Mouse (Mus musculus) hindbrain, postnatal 0 days (tissue): Measurements from ENCODE around the gene Notch2. TPM values are rescaled to one million over a fixed set of nuclear protein-coding genes. Genes with fewer than 3 reads are reported as not detected.

Source experiments
- ATAC-seq: fragments of 200-750 bp; cut with Nextera tagmentation; 2 replicates; pipeline ENCODE4 v1.8.0; 2017; ENCODE audit warnings: mild to moderate bottlenecking, moderate TSS enrichment, moderate library complexity
- DNase-seq: peaks from one replicate; pipeline ENCODE4 v3.0.0-alpha.2; 2015; ENCODE audit warnings: low spot score
- H3K27ac ChIP-seq: fragments of 300-500 bp; sonication (generic); 2 replicates; pipeline ENCODE4 v1.5.1; 2014; ENCODE audit warnings: mild to moderate bottlenecking
- H3K27me3 ChIP-seq: fragments of 300-500 bp; sonication (generic); 2 replicates; pipeline ENCODE4 v1.6.1; 2014; ENCODE audit warnings: low read length, mixed read lengths; ENCODE audit not compliant: insufficient read depth
- H3K36me3 ChIP-seq: fragments of 300-500 bp; sonication (generic); 2 replicates; pipeline ENCODE4 v1.6.1; 2014; ENCODE audit warnings: low read length, mixed read lengths; ENCODE audit not compliant: insufficient read depth
- H3K4me1 ChIP-seq: fragments of 300-500 bp; sonication (generic); 2 replicates; pipeline ENCODE4 v1.6.1; 2014; ENCODE audit warnings: antibody characterized with exemption, low read length, mixed read lengths; ENCODE audit not compliant: insufficient read depth
- H3K4me2 ChIP-seq: fragments of 300-500 bp; sonication (generic); 2 replicates; pipeline ENCODE4 v1.6.1; 2014; ENCODE audit warnings: low read depth, mild to moderate bottlenecking, low read length, moderate library complexity, mixed read lengths
- H3K4me3 ChIP-seq: fragments of 300-500 bp; sonication (generic); 2 replicates; pipeline ENCODE4 v1.5.1; 2014; ENCODE audit warnings: low read length
- H3K9ac ChIP-seq: fragments of 300-500 bp; sonication (generic); replicated peaks from 2 replicates; pipeline ENCODE4 v1.6.1; 2014; ENCODE audit warnings: mild to moderate bottlenecking, low read length, moderate library complexity, mixed read lengths
- H3K9me3 ChIP-seq: fragments of 300-500 bp; sonication (generic); 2 replicates; pipeline ENCODE4 v1.6.1; 2016; ENCODE audit warnings: low read length, mixed read lengths
- CTCF ChIP-seq: IDR thresholded peaks from 2 replicates; pipeline ENCODE4 v1.5.1; 2016; ENCODE audit warnings: antibody characterized with exemption, control low read depth, low read depth
- WGBS: fragments of 180-500 bp; shearing (Covaris S2); extraction: QIAGEN DNeasy Blood & Tissue Kit; methylation state at CpG from one replicate; pipeline ENCODE4 v1.1.7; 2014; 5-methylcytosine and 5-hydroxymethylcytosine counted together
- polyA plus RNA-seq: library from polyadenylated mRNA; unstranded; fragments of >200 nt; fragmentation: Nextera tagmentation; extraction: Ambion mirVana; gene quantifications from 2 replicates; pipeline ENCODE4 v1.2.1, GENCODE M21; 2015
- total RNA-seq: library from RNA; depleted of rRNA; stranded (reverse); fragments of >200 nt; gene quantifications from 2 replicates; pipeline ENCODE4 v1.2.3, GENCODE M21; 2014

The Notch2 gene
- total and polyA plus RNA-seq, 2 experiments from 2014 or later: 9.5 to 44.9 TPM

GRCm38 (mm10) chr3:98063186-98063771 lies 50.0 kb downstream of the Notch2 start:
- H3K4me3 ChIP-seq: no peak overlapping the region
- no peak overlapping the region for H3K9ac ChIP-seq
- WGBS: 27% methylated on average over 8 of the region's 8 CpGs
- DNase-seq (peak; percentile 83), ATAC-seq (peak; percentile 52)
- TF ChIP-seq CTCF: no peak
- peak overlapping the region; percentile 25 for H3K4me2 ChIP-seq
- H3K9me3 ChIP-seq: no peaks in the 10 kb centered on the region
- no peaks in the 10 kb centered on the region for H3K27me3 ChIP-seq
- H3K4me1 ChIP-seq: peaks cover 35% of the 10 kb centered on the region
- no peaks in the 10 kb centered on the region for H3K36me3 ChIP-seq
- peak overlapping the region; percentile 75 for H3K27ac ChIP-seq

- TF ChIP-seq CTCF: no peak
- Histone ChIP-seq H3K27me3 (no peaks in the 10 kb centered on the region), H3K4me1 (peaks cover 35% of the 10 kb centered on the region), H3K4me3 (no peak overlapping the region), H3K9ac (no peak overlapping the region; the same call in 1 of the 2 replicates), H3K9me3 (no peaks in the 10 kb centered on the region), H3K27ac (peak overlapping the region; percentile 75), H3K36me3 (no peaks in the 10 kb centered on the region), H3K4me2 (peak overlapping the region; percentile 25)
- ATAC-seq: 0 out of 2 replicates have a peak, but pooled peaks have one; percentile 15
- whole genome bisulfite sequencing: 11% methylated on average over 9 of the region's 9 CpGs
- DNase-seq: no peak
These were observed 50.5 kb downstream of the Notch2 start for GRCm38 (mm10) chr3:98063833-98064232.

DNA sequence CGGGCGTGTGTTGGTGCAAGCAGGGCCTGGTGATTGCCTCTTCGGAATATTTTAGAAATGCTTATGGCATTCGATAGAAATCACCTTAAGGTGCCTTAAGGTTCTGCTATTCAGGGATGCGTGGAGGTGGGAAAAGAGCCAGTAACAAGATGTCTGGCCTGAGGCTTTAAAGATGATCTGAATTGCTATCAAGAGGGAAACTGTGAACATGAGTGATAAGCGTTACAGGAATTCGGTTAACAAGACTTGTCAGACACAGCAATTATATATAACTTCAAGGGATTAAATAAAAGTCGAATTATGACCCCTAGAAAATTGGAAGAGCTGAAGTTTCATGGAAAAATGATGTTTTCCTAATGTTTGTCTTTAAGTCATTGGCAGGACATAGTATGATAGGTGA lies 51.7 kb downstream of the Notch2 start:
- no peak for DNase-seq
- ATAC-seq: no peak
- Histone ChIP-seq H3K27me3 (no peaks in the 10 kb centered on the region), H3K4me2 (no peak overlapping the region), H3K27ac (no peak overlapping the region), H3K4me3 (no peak overlapping the region), H3K4me1 (peaks cover 35% of the 10 kb centered on the region), H3K9ac (no peak overlapping the region), H3K9me3 (no peaks in the 10 kb centered on the region), H3K36me3 (no peaks in the 10 kb centered on the region)
- 83% methylated on average over 8 of the region's 8 CpGs for WGBS
- no peak for TF ChIP-seq CTCF

- ATAC-seq (no peak), DNase-seq (no peak)
- Histone ChIP-seq H3K27ac (no peak overlapping the region), H3K4me1 (peaks cover 29% of the 10 kb centered on the region), H3K9me3 (no peaks in the 10 kb centered on the region), H3K36me3 (no peaks in the 10 kb centered on the region), H3K27me3 (no peaks in the 10 kb centered on the region), H3K9ac (no peak overlapping the region), H3K4me3 (no peak overlapping the region), H3K4me2 (no peak overlapping the region)
- no peak for TF ChIP-seq CTCF
- WGBS: 83% methylated on average over 3 of the region's 3 CpGs
These were observed 53.1 kb downstream of the Notch2 start for GRCm38 (mm10) chr3:98066434-98066833.

DNA sequence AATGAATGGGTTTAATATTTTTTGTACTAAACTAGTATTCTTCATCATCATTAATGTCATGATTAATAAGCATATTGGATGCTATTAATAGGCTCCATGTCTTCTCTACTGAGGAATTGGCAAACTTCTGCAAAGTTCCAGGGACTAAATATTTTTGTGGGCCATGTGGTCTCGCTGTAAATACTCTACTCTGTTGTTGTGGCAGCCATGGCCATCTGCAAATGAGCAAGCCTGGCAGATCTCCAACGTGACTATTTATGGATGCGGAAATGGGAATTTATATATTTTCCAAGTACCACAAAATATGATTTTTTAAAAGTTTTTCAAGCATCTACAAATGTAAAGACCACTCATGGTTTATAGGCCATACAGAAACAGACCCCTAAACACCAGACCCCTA lies 54.1 kb downstream of the Notch2 start:
- Histone ChIP-seq H3K9me3 (no peaks in the 10 kb centered on the region), H3K27me3 (no peaks in the 10 kb centered on the region), H3K4me3 (no peak overlapping the region), H3K36me3 (no peaks in the 10 kb centered on the region), H3K27ac (no peak overlapping the region), H3K4me2 (no peak overlapping the region), H3K4me1 (peaks cover 20% of the 10 kb centered on the region), H3K9ac (no peak overlapping the region)
- DNase-seq (no peak), ATAC-seq (no peak)
- WGBS: 54% methylated on average over 3 of the region's 3 CpGs
- no peak for TF ChIP-seq CTCF

GRCm38 (mm10) chr3:98067852-98068491 lies 54.6 kb downstream of the Notch2 start:
- ATAC-seq (no peak), DNase-seq (no peak)
- H3K27me3 ChIP-seq: no peaks in the 10 kb centered on the region
- H3K9ac ChIP-seq: no peak overlapping the region
- H3K4me2 ChIP-seq: no peak overlapping the region
- no peak overlapping the region for H3K4me3 ChIP-seq
- no peaks in the 10 kb centered on the region for H3K9me3 ChIP-seq
- no peak for TF ChIP-seq CTCF
- peaks cover 17% of the 10 kb centered on the region for H3K4me1 ChIP-seq
- H3K36me3 ChIP-seq: no peaks in the 10 kb centered on the region
- H3K27ac ChIP-seq: 0 out of 2 replicates have a peak overlapping the region, but pooled peaks have one; percentile 54
- WGBS: 51% methylated on average over 12 of the region's 12 CpGs

DNA sequence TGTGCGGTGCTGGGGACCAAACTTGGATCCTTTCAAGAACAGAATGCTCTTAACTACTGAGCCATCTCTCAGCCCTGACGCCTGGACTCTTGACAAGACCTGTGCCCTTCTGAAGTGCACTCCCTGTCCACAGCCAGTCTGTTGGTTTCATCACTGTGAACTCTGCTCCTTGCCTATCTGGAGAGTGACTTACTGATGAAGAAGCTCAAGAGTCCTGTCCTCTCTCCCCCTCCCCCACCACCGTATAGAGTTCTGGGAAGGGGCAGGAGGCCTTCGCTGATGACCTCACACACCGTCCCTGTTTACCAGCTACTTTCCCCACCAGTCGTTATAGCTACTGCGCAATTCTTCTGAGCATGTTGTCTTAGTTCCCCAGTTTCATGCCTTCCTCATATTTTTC lies 55.8 kb downstream of the Notch2 start:
- no peak for ATAC-seq
- no peak for TF ChIP-seq CTCF

More for the DNA sequence above, 55.8 kb downstream of the Notch2 start:
- Histone ChIP-seq H3K27me3 (no peaks in the 10 kb centered on the region), H3K27ac (no peak overlapping the region), H3K4me1 (peaks cover 7% of the 10 kb centered on the region), H3K4me3 (no peak overlapping the region), H3K4me2 (no peak overlapping the region), H3K9me3 (no peaks in the 10 kb centered on the region), H3K9ac (no peak overlapping the region), H3K36me3 (no peaks in the 10 kb centered on the region)
- no peak for DNase-seq
- WGBS: 80% methylated on average over 7 of the region's 7 CpGs
